Mouse (Mus musculus): Measurements from ENCODE around the gene Hist1h3f. TPM values are rescaled to one million over a fixed set of nuclear protein-coding genes. Genes with fewer than 3 reads are reported as not detected.
A peak's percentile ranks its signal among the peaks of the same experiment; 100 is the strongest.
"Not testable (repeated sequence)": the region's sequence is repeated elsewhere in the genome, so short reads cannot be mapped to it uniquely, and the experiment has no call there.

The Hist1h3f gene
- polyA plus RNA-seq, 1 experiment from 2014 or later = 1.4 TPM

DNA sequence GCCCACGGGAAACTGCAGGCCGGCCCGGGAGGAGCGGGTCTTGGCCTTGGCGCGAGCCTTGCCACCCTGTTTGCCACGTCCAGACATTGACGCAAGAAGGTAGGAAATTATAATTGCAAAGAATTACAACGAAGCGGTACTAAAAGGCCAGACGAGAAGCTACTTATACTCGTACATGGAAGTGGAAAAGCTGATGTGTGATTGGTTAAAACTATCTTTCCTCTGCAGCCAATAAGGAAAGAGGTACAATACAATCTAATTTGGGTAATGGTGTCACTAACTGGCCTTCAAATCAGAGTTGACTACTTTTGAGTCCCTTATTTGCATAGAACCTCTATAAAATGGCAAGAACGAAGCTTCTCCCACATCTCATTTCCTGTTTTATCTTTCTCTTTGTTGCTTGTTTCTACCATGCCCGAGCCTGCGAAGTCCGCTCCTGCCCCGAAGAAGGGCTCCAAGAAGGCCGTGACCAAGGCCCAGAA lies 27.2 kb downstream of the Hist1h3f start, which contains the start of the genes Hist1h2ae and Hist1h2bg:
TSS of gene Hist1h2ae (minus strand) at position 199 of the 482 bp plus-strand sequence.
TSS of gene Hist1h2bg (plus strand) at position 375 of the 482 bp plus-strand sequence.
- Histone ChIP-seq H3K4me3 (replicated peaks) (peak within 1 kb of the TSS; percentile 63), H3K4me1 (replicated peaks) (peaks cover 23% of the 10 kb centered on the region), H3K27ac (replicated peaks) (peak within 1 kb of the TSS; percentile 98), H3K27me3 (no peaks in the 10 kb centered on the region), H3K36me3 (replicated peaks) (no peaks in the 10 kb centered on the region), H3K4me2 (peak within 1 kb of the TSS; percentile 81), H3K9me3 (replicated peaks) (no peaks in the 10 kb centered on the region), H3K9ac (peak within 1 kb of the TSS; percentile 88)
- WGBS (ENCODE audit: insufficient replicate concordance) = 0% methylated on average over 18 of the region's 18 CpGs
- peak; percentile 76 for ATAC-seq (ENCODE audit: insufficient read depth)

DNA sequence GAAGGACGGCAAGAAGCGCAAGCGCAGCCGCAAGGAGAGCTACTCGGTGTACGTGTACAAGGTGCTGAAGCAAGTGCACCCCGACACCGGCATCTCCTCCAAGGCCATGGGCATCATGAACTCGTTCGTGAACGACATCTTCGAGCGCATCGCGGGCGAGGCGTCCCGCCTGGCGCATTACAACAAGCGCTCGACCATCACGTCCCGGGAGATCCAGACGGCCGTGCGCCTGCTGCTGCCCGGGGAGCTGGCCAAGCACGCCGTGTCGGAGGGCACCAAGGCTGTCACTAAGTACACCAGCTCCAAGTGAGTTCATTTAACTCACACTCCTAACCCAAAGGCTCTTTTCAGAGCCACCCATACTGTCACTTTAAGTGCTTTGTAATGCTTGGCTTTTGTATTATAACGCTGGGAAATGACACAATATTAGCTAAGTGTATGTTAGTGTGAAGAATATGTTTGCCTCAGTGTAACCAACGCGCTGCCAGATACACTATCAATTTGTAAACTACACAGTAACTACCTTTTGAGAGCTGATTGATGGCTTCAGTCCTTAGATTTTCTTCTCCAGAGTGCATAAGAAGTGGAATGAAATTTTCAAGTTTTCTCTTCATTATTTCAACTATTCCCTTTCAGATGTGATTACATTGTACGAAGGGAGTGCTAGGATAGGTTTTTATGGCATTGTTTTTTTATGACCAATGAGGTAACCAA lies 27.8 kb downstream of the Hist1h3f start:
- Histone ChIP-seq H3K4me3 (replicated peaks) (peak overlapping the region; percentile 63), H3K4me2 (peak overlapping the region; percentile 81), H3K27ac (replicated peaks) (peak overlapping the region; percentile 98), H3K4me1 (replicated peaks) (peaks cover 29% of the 10 kb centered on the region), H3K9ac (peak overlapping the region; percentile 88)
- ATAC-seq (ENCODE audit: insufficient read depth) = peak; percentile 2
- not testable (repeated sequence) for H3K9me3 ChIP-seq (replicated peaks); H3K27me3 ChIP-seq; H3K36me3 ChIP-seq (replicated peaks)
- 0% methylated on average over 18 of the region's 34 CpGs for WGBS (ENCODE audit: insufficient replicate concordance)

DNA sequence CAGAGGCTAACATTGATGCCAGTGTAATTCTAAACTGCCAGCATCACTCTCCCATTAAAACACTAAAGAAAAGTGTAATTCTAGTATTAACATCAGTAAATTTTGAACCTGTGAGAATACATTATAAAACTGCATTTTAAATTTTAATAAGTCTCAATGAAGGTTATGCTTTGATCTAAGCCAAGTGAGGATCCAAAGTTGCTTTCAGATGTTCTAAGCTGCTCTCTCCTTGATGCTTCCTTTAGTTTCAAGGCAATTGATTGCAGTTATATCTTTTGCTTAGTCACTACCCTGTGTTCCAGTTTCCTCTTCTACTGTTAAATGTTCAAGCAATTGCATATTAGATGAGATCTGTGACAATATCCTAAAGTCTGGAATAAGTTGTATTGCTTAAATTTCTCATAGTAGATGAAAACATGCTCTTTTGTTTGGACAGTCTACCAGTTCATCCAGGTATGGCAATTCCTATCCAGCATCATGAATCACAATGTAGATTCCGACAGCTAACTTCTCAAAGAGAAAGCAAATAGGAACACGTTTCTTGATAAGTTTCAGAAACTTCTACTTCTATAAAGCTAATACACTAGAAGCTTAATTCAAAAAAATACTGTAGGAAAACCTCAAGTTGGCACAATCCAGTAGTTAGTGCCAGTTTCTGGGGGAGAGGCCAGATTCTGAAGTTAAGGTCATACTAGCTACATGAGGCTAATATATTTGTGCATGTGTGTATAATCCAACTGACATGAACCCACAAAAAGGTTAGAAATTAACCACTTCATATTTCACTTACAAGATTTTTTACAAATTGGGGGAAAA lies 28.6 kb downstream of the Hist1h3f start:
- H3K9ac ChIP-seq = peak overlapping the region; percentile 88
- H3K36me3 ChIP-seq (replicated peaks) = no peaks in the 10 kb centered on the region
- peak overlapping the region; percentile 98 for H3K27ac ChIP-seq (replicated peaks)
- no peaks in the 10 kb centered on the region for H3K27me3 ChIP-seq
- no peaks in the 10 kb centered on the region for H3K9me3 ChIP-seq (replicated peaks)
- H3K4me2 ChIP-seq = peak overlapping the region; percentile 81
- peak overlapping the region; percentile 63 for H3K4me3 ChIP-seq (replicated peaks)
- peaks cover 36% of the 10 kb centered on the region for H3K4me1 ChIP-seq (replicated peaks)
- WGBS (ENCODE audit: insufficient replicate concordance) = 30% methylated on average over 2 of the region's 2 CpGs
- no peak for ATAC-seq (ENCODE audit: insufficient read depth)

DNA sequence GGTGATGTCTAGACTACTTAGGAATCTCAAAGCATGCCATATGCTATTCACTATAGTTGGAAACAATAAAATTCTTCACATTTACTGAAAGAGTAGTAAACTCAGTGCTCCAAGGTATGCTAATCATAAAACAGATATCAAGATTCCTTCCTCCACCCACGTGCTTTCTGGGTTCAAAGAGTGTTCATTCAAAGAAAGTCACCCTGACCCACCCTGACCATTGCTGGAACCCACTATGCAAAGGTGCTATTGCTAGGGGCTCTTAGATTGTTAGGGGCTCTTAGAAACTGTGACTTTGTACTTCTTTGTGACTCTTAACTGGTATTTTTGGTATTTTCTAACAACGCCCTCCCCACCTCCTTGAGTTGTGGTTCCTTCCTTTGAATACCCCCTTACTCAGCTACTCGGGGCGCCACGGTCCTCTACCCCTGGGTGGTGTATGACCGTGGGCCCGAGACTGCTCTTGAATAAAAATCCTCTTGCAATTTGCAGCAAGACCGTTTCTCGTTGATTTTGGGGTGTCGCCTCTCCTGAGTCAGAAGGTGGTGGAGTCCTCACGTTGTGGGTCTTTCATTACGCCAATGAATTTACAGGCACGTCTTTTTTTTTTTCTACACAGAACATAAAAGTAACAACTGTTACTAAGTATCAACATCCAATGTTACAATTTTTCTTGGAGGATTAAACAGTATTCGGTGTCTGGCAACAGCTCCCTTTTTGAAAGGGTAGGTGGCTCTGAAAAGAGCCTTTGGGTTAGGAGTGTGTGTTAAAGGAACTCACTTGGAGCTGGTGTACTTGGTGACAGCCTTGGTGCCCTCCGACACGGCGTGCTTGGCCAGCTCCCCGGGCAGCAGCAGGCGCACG lies 29.4 kb downstream of the Hist1h3f start:
- H3K4me1 ChIP-seq (replicated peaks) = peaks cover 36% of the 10 kb centered on the region
- peak overlapping the region; percentile 98 for H3K27ac ChIP-seq (replicated peaks)
- H3K27me3 ChIP-seq; H3K9me3 ChIP-seq (replicated peaks); ATAC-seq (ENCODE audit: insufficient read depth); H3K36me3 ChIP-seq (replicated peaks): not testable (repeated sequence)
- WGBS (ENCODE audit: insufficient replicate concordance) = 4% methylated on average over 20 of the region's 20 CpGs
- H3K4me2 ChIP-seq = peak overlapping the region; percentile 81
- peak overlapping the region; percentile 88 for H3K9ac ChIP-seq
- H3K4me3 ChIP-seq (replicated peaks) = peak overlapping the region; percentile 63

DNA sequence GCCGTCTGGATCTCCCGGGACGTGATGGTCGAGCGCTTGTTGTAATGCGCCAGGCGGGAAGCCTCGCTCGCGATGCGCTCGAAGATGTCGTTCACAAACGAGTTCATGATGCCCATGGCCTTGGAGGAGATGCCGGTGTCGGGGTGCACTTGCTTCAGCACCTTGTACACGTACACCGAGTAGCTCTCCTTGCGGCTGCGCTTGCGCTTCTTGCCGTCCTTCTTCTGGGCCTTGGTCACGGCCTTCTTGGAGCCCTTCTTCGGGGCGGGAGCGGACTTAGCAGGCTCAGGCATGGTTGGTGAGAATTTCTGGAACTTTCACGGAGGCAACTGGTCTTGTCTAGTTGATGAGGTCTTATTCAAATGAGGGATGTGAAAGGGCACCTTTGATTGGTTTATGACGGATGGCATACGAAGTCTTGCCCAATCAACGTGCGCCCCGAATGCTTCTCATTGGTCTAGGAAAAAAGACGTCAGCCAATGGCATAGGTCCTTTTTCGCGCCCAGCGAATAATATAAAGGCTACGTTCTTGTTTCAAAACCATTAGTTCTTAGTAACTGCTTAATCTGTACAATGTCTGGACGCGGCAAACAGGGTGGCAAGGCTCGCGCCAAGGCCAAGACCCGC lies 30.2 kb downstream of the Hist1h3f start, which contains the start of the genes Hist1h2bf and Hist1h2ad:
TSS of gene Hist1h2bf (minus strand) at position 299 of the 627 bp plus-strand sequence.
TSS of gene Hist1h2ad (plus strand) at position 484 of the 627 bp plus-strand sequence.
- peak within 1 kb of the TSS; percentile 98 for H3K27ac ChIP-seq (replicated peaks)
- H3K4me1 ChIP-seq (replicated peaks) = peaks cover 37% of the 10 kb centered on the region
- H3K9ac ChIP-seq = peak within 1 kb of the TSS; percentile 88
- not testable (repeated sequence) for H3K27me3 ChIP-seq; H3K9me3 ChIP-seq (replicated peaks); H3K36me3 ChIP-seq (replicated peaks)
- WGBS (ENCODE audit: insufficient replicate concordance) = under 1% methylated on average over 41 of the region's 42 CpGs
- H3K4me2 ChIP-seq = peak within 1 kb of the TSS; percentile 81
- peak within 1 kb of the TSS; percentile 64 for H3K4me3 ChIP-seq (replicated peaks)
- peak; percentile 75 for ATAC-seq (ENCODE audit: insufficient read depth)

DNA sequence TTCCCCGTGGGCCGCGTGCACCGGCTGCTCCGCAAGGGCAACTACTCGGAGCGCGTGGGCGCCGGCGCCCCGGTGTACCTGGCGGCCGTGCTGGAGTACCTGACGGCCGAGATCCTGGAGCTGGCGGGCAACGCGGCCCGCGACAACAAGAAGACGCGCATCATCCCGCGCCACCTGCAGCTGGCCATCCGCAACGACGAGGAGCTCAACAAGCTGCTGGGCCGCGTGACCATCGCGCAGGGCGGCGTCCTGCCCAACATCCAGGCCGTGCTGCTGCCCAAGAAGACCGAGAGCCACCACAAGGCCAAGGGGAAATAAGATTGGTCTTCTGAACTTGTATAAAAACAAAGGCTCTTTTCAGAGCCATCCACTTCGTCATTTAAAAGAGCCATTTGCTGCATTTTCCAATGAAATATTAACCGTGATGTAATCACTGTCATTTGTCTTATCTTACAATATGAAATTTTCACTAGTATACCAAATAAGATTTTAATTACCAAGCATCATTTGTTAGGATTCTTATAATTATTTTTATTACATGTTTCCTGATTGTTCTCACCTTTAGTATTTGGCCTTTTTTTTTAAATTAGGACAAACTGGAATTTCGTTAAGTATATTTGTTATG lies 30.8 kb downstream of the Hist1h3f start:
- ATAC-seq (ENCODE audit: insufficient read depth); H3K36me3 ChIP-seq (replicated peaks); H3K27me3 ChIP-seq; H3K9me3 ChIP-seq (replicated peaks): not testable (repeated sequence)
- peak overlapping the region; percentile 45 for H3K9ac ChIP-seq
- peak overlapping the region; percentile 81 for H3K4me2 ChIP-seq
- peaks cover 37% of the 10 kb centered on the region for H3K4me1 ChIP-seq (replicated peaks)
- peak overlapping the region; percentile 98 for H3K27ac ChIP-seq (replicated peaks)
- peak overlapping the region; percentile 64 for H3K4me3 ChIP-seq (replicated peaks)
- 0% methylated on average over 10 of the region's 39 CpGs for WGBS (ENCODE audit: insufficient replicate concordance)

DNA sequence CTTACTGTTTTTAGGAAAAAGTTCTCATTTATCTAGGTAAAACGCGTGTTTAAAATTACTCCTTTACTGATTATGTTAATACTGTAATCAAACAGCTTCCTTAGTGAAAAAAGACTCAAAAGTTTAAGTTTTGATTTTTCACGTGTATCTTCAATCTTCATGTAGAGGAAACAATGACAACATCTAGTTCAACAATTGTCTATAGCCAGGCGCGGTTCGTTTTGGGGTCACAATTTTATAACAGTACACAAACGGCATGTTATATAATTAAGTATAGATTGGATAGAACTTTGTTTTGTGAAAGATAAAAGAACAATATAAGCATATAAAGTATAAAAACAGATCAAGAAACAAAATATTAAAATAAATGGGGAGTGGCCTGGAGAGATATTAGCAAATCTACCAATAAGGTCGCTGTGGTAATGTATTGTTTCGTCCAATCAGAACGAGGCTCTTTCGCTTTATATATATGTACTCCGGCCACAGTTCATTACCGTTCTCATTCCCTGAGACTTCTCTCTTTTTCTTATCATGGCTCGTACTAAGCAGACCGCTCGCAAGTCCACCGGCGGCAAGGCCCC lies 31.5 kb downstream of the Hist1h3f start, which contains the start of gene Hist1h3d:
TSS of gene Hist1h3d (plus strand) at position 493 of the 581 bp plus-strand sequence.
- peak within 1 kb of the TSS; percentile 64 for H3K4me3 ChIP-seq (replicated peaks)
- peaks cover 37% of the 10 kb centered on the region for H3K4me1 ChIP-seq (replicated peaks)
- no peaks in the 10 kb centered on the region for H3K36me3 ChIP-seq (replicated peaks)
- H3K4me2 ChIP-seq = peak within 1 kb of the TSS; percentile 77
- H3K27me3 ChIP-seq = no peaks in the 10 kb centered on the region
- H3K9me3 ChIP-seq (replicated peaks) = no peaks in the 10 kb centered on the region
- H3K27ac ChIP-seq (replicated peaks) = peak within 1 kb of the TSS; percentile 96
- H3K9ac ChIP-seq = peak within 1 kb of the TSS; percentile 77
- under 1% methylated on average over 18 of the region's 18 CpGs for WGBS (ENCODE audit: insufficient replicate concordance)
- peak; percentile 17 for ATAC-seq (ENCODE audit: insufficient read depth)

DNA sequence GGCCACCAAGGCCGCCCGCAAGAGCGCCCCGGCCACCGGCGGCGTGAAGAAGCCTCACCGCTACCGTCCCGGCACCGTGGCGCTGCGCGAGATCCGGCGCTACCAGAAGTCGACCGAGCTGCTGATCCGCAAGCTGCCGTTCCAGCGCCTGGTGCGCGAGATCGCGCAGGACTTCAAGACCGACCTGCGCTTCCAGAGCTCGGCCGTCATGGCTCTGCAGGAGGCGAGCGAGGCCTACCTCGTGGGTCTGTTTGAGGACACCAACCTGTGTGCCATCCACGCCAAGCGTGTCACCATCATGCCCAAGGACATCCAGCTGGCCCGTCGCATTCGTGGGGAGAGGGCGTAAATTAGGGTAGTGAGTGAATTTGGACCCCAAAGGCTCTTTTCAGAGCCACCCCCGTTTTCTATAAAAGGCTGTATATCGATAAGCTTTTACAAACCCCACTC lies 32.0 kb downstream of the Hist1h3f start:
- peak overlapping the region; percentile 64 for H3K4me3 ChIP-seq (replicated peaks)
- peak overlapping the region; percentile 77 for H3K9ac ChIP-seq
- peak overlapping the region; percentile 77 for H3K4me2 ChIP-seq
- ATAC-seq (ENCODE audit: insufficient read depth); H3K9me3 ChIP-seq (replicated peaks); H3K36me3 ChIP-seq (replicated peaks); H3K27me3 ChIP-seq: not testable (repeated sequence)
- under 1% methylated on average over 14 of the region's 40 CpGs for WGBS (ENCODE audit: insufficient replicate concordance)
- peak overlapping the region; percentile 96 for H3K27ac ChIP-seq (replicated peaks)
- H3K4me1 ChIP-seq (replicated peaks) = peaks cover 42% of the 10 kb centered on the region

DNA sequence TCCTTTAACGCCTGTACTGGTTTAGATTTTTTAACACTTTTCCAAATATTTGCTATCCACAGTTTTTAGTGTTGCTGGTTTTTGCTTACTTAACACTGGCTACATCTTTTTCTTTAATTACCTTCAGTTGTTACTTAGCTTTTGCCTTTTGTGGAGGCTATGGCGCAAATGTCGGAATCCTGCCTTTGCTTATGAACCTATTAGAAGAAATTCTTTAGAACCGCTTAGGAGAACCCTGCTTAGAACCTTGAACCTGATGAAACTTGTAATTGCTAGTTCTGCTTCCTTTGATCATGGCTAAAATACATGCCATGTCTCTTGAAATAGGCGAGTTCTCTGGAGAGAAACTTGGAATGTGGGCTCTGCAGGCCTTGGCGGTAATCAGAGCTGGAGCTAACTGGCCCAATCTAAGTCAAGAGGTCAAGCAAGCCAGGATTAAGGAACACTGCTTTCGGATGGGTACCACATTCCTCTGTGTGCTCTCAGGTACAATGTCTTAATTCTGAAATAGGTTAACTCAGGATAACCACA lies 32.6 kb downstream of the Hist1h3f start:
- Histone ChIP-seq H3K27ac (replicated peaks) (peak overlapping the region; percentile 96), H3K9ac (peak overlapping the region; percentile 77), H3K9me3 (replicated peaks) (no peaks in the 10 kb centered on the region), H3K4me3 (replicated peaks) (peak overlapping the region; percentile 64), H3K4me2 (peak overlapping the region; percentile 77), H3K27me3 (no peaks in the 10 kb centered on the region), H3K36me3 (replicated peaks) (no peaks in the 10 kb centered on the region), H3K4me1 (replicated peaks) (peaks cover 47% of the 10 kb centered on the region)
- ATAC-seq (ENCODE audit: insufficient read depth) = no peak
- 6% methylated on average over 7 of the region's 7 CpGs for WGBS (ENCODE audit: insufficient replicate concordance)

Measured in liver, embryonic 15.5 days (tissue).